In genomic region chr11:114061946-114062345, GRCm38 (mm10) we compare ENCODE assay signal across 16 mouse cellular contexts. TPM values are rescaled to one million over a fixed set of nuclear protein-coding genes. Genes with fewer than 3 reads are reported as not detected.
DNase-seq lines count a peak whose midpoint lies in the region; ATAC-seq lines count a peak whose summit lies in the region.
"Had no signal": no experiment of that assay in that cellular context is flagged by ENCODE, and none has a peak within 500 bp of the region (broad histone marks: within the 10 kb centered on the region; RNA-seq: fewer than 3 reads in every experiment).

No protein-coding gene starts in this region.

- H3K9me3 ChIP-seq in hindbrain, embryonic 14.5 days (ENCODE audit: control insufficient read depth, low read length): no peaks in the 10 kb centered on the region
- H3K9me3 ChIP-seq in hindbrain, embryonic 12.5 days (replicated peaks): no peaks in the 10 kb centered on the region
- no peaks in the 10 kb centered on the region for H3K9me3 ChIP-seq in neural tube, embryonic 12.5 days
- no peaks in the 10 kb centered on the region for H3K9me3 ChIP-seq in midbrain, embryonic 16.5 days (replicated peaks; ENCODE audit: control insufficient read depth, low read length, poor library complexity, severe bottlenecking)
- H3K9me3 ChIP-seq: heart, embryonic 15.5 days had no signal

- H3K4me2 ChIP-seq in hindbrain, embryonic 14.5 days (replicated peaks): peak overlapping the region; percentile 89
- H3K4me2 ChIP-seq in hindbrain, embryonic 12.5 days (replicated peaks): no peak overlapping the region
- 0 out of 2 replicates have a peak overlapping the region, but pooled peaks have one; percentile 6 for H3K4me2 ChIP-seq in neural tube, embryonic 12.5 days (replicated peaks)
- peak overlapping the region; percentile 69 for H3K4me2 ChIP-seq in midbrain, embryonic 16.5 days (ENCODE audit: low read length)
- H3K4me2 ChIP-seq: heart, embryonic 15.5 days had no signal

- no peak overlapping the region for H3K9ac ChIP-seq in hindbrain, embryonic 14.5 days
- no peak overlapping the region for H3K9ac ChIP-seq in hindbrain, embryonic 12.5 days
- no peak overlapping the region for H3K9ac ChIP-seq in neural tube, embryonic 12.5 days
- H3K9ac ChIP-seq in midbrain, embryonic 16.5 days (ENCODE audit: low read depth, low read length): peak overlapping the region; percentile 26; the same call in 1 of the 2 replicates
- H3K9ac ChIP-seq: heart, embryonic 15.5 days; liver, postnatal 0 days had no signal

- H3K27ac ChIP-seq in hindbrain, embryonic 14.5 days: no peak overlapping the region
- no peak overlapping the region for H3K27ac ChIP-seq in hindbrain, embryonic 12.5 days
- H3K27ac ChIP-seq in neural tube, embryonic 12.5 days: no peak overlapping the region
- H3K27ac ChIP-seq in midbrain, embryonic 16.5 days (ENCODE audit: low read length): no peak overlapping the region
- H3K27ac ChIP-seq: heart, embryonic 15.5 days; left cerebral cortex, adult 2 months had no signal

- no peak overlapping the region for H3K4me3 ChIP-seq in hindbrain, embryonic 14.5 days (replicated peaks; ENCODE audit: low read length)
- no peak overlapping the region for H3K4me3 ChIP-seq in hindbrain, embryonic 12.5 days
- no peak overlapping the region for H3K4me3 ChIP-seq in neural tube, embryonic 12.5 days
- 0 out of 2 replicates have a peak overlapping the region, but pooled peaks have one; percentile 1 for H3K4me3 ChIP-seq in midbrain, embryonic 16.5 days (ENCODE audit: low read depth, low read length)
- H3K4me3 ChIP-seq: heart, embryonic 15.5 days; left cerebral cortex, adult 2 months had no signal

- DNase-seq in hindbrain, embryonic 14.5 days (ENCODE audit: low spot score): no peak
- no peak for DNase-seq in neural tube, embryonic 10.5 days (ENCODE audit: extremely low spot score, low spot score)
- DNase-seq in right cerebral cortex, adult 18-20 months: no peak
- DNase-seq in Muller cell, postnatal 12 days (ENCODE audit: inconsistent ontology term): no peak
- DNase-seq: adrenal gland, postnatal 36 days; cerebellum, adult 9-10 months; kidney, adult 2 months; kidney, postnatal 14 days; liver; liver, postnatal 0 days; thymus, postnatal 25 days had no signal

- no peak for ATAC-seq in hindbrain, embryonic 14.5 days (ENCODE audit: low FRiP score)
- ATAC-seq in hindbrain, embryonic 12.5 days (ENCODE audit: low FRiP score): no peak
- ATAC-seq in neural tube, embryonic 12.5 days (ENCODE audit: low FRiP score, low read depth): no peak
- ATAC-seq in midbrain, embryonic 16.5 days: no peak
- ATAC-seq: liver, postnatal 0 days had no signal

- H3K36me3 ChIP-seq in hindbrain, embryonic 14.5 days (replicated peaks; ENCODE audit: control insufficient read depth, insufficient read depth): no peaks in the 10 kb centered on the region
- H3K36me3 ChIP-seq in hindbrain, embryonic 12.5 days: no peaks in the 10 kb centered on the region
- no peaks in the 10 kb centered on the region for H3K36me3 ChIP-seq in neural tube, embryonic 12.5 days
- no peaks in the 10 kb centered on the region for H3K36me3 ChIP-seq in midbrain, embryonic 16.5 days (ENCODE audit: control insufficient read depth, insufficient read depth, low read length)
- H3K36me3 ChIP-seq: heart, embryonic 15.5 days had no signal

- 52% methylated on average over 7 of the region's 7 CpGs for WGBS in hindbrain, embryonic 14.5 days
- WGBS in hindbrain, embryonic 12.5 days: 58% methylated on average over 7 of the region's 7 CpGs
- 69% methylated on average over 7 of the region's 7 CpGs for WGBS in neural tube, embryonic 12.5 days
- WGBS in midbrain, embryonic 16.5 days: 55% methylated on average over 7 of the region's 7 CpGs

- H3K27me3 ChIP-seq in hindbrain, embryonic 14.5 days (ENCODE audit: control insufficient read depth, insufficient read depth, low read length): no peaks in the 10 kb centered on the region
- peaks cover 27% of the 10 kb centered on the region for H3K27me3 ChIP-seq in hindbrain, embryonic 12.5 days
- H3K27me3 ChIP-seq in neural tube, embryonic 12.5 days (replicated peaks): 0 out of 2 replicates have a peak, but pooled peaks cover 6% of the 10 kb centered on the region
- H3K27me3 ChIP-seq in midbrain, embryonic 16.5 days (ENCODE audit: control insufficient read depth, insufficient read depth, low read depth, low read length): no peaks in the 10 kb centered on the region

- H3K4me1 ChIP-seq in hindbrain, embryonic 14.5 days (replicated peaks; ENCODE audit: control insufficient read depth, insufficient read depth, low read length): peaks cover 44% of the 10 kb centered on the region
- peaks cover 50% of the 10 kb centered on the region for H3K4me1 ChIP-seq in hindbrain, embryonic 12.5 days
- peaks cover 64% of the 10 kb centered on the region for H3K4me1 ChIP-seq in neural tube, embryonic 12.5 days
- H3K4me1 ChIP-seq in midbrain, embryonic 16.5 days (ENCODE audit: control insufficient read depth, insufficient read depth, low read length): peaks cover 35% of the 10 kb centered on the region

RNA-seq across cellular contexts. Expression of gene Sdk2, which starts 4.9 kb away (rescaled TPM):
- 3.6 and 6.3 TPM in 2 replicates for polyA plus RNA-seq in hindbrain, embryonic 14.5 days (2014; fragmentation: Nextera tagmentation; extraction: Ambion mirVana)
- polyA plus RNA-seq in hindbrain, embryonic 12.5 days (2016; fragmentation: Nextera tagmentation; extraction: Ambion mirVana): 6.4 and 7.1 TPM in 2 replicates
- polyA plus RNA-seq in neural tube, embryonic 12.5 days (2016; fragmentation: Nextera tagmentation; extraction: Ambion mirVana): 6.2 and 7.1 TPM in 2 replicates
- polyA plus RNA-seq in midbrain, embryonic 16.5 days (2015; fragmentation: Nextera tagmentation; extraction: Ambion mirVana): 3.0 and 3.5 TPM in 2 replicates
